Mouse (Mus musculus) G1E (cell line): Measurements from ENCODE around the gene Kbtbd6. TPM values are rescaled to one million over a fixed set of nuclear protein-coding genes. Genes with fewer than 3 reads are reported as not detected.

Source experiments
- ATAC-seq: 2 replicates; pipeline ENCODE4 v1.8.0; 2016; ENCODE audit warnings: mild to moderate bottlenecking; ENCODE audit not compliant: insufficient number of reproducible peaks, poor library complexity, low FRiP score, severe bottlenecking; ENCODE audit errors: extremely low read depth
- DNase-seq: peaks from one replicate; pipeline ENCODE4 v3.0.0; 2012; ENCODE audit warnings: low spot score
- H3K27me3 ChIP-seq: 2 replicates; pipeline ENCODE4 v1.6.1; 2012; ENCODE audit warnings: mild to moderate bottlenecking, low read length, inconsistent platforms; ENCODE audit not compliant: insufficient read depth
- H3K36me3 ChIP-seq: replicated peaks from 2 replicates; pipeline ENCODE3; 2012; ENCODE audit warnings: mild to moderate bottlenecking, inconsistent platforms
- H3K4me1 ChIP-seq: 2 replicates; pipeline ENCODE4 v1.6.1; 2012; ENCODE audit warnings: low read depth, low read length, inconsistent platforms, mixed read lengths; ENCODE audit not compliant: insufficient read depth
- H3K4me3 ChIP-seq: 2 replicates; pipeline ENCODE4 v1.5.1; 2012; ENCODE audit warnings: low read depth, mild to moderate bottlenecking, inconsistent platforms, low read length, moderate library complexity, mixed read lengths
- H3K9me3 ChIP-seq: replicated peaks from 2 replicates; pipeline ENCODE4 v1.6.1; 2012; ENCODE audit warnings: inconsistent platforms
- CTCF ChIP-seq: IDR thresholded peaks from 2 replicates; pipeline ENCODE4 v1.5.1; 2012; ENCODE audit warnings: low read depth, low read length, inconsistent platforms, mixed read lengths
- GATA1 ChIP-seq: IDR thresholded peaks from 2 replicates; pipeline ENCODE4 v1.6.1; 2012; ENCODE audit warnings: borderline replicate concordance, low read length, inconsistent platforms, mixed read lengths
- GATA2 ChIP-seq: IDR thresholded peaks from 2 replicates; pipeline ENCODE4 v1.6.1; 2012; ENCODE audit warnings: low read depth, low read length, inconsistent platforms, borderline replicate concordance
- POLR2AphosphoS5 ChIP-seq: IDR thresholded peaks from 2 replicates; pipeline ENCODE4 v1.6.1; 2012; ENCODE audit warnings: low read depth, low read length, inconsistent platforms; ENCODE audit not compliant: insufficient replicate concordance
- TAL1 ChIP-seq: conservative IDR thresholded peaks from 2 replicates; pipeline ENCODE4 v1.6.1; 2012; ENCODE audit warnings: low read depth, low read length, inconsistent platforms, mixed read lengths
- polyA plus RNA-seq: library from polyadenylated mRNA; stranded (reverse); fragments of >175 nt; gene quantifications from 2 replicates; pipeline ENCODE4 v1.2.3, GENCODE M21; 2012
- total RNA-seq, 2 experiments: library from RNA; stranded (forward) in 1 of 2; stranded (reverse) in 1 of 2; fragments of 200-1000 nt in 1 of 2; fragments of >200 nt in 1 of 2; fragmentation: Nextera tagmentation in 1 of 2; gene quantifications; 2 replicates each; pipeline ENCODE4 v1.2.3; 2014 to 2017

Gene Kbtbd6
- total and polyA plus RNA-seq, 3 experiments: 0.68 to 6.0 (median 1.1) TPM

DNA sequence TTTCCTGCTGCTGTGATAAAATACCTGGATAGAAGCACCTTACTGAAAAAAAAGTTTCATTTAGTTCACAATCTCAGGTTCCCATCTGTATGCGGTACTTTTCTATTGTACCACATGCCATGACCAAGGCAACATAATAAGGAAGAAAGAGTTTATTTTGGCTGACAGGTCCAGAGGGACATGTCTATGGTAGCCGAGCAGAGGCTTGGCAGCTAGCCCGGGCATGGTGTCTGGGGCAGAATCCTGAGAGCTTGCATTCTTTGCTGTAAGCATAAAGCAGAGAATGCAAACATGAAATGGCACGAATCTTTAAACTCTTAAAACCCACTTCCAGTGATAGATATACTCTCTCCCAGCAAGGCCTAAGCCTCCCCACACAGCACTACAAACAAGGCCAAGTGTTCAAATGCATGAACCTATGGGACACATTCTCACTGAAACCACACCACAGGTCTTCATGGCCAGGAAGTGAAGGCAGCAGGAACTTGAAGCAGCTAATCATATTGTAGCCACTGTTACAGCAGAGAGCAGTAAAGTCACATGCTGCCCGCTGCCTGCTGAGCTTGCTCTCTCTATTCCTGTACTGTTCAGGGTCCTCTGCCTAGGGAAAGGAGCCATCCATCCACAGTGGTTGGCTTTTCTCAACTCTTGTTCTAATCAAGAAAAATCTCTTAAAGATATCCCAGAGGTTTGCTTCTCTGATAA lies 51.9 kb downstream of the Kbtbd6 start:
- TF ChIP-seq GATA1 (no peak), CTCF (no peak), GATA2 (no peak), TAL1 (no peak), POLR2AphosphoS5 (no peak)
- H3K36me3 ChIP-seq: peaks cover 2% of the 10 kb centered on the region
- H3K9me3 ChIP-seq: no peaks in the 10 kb centered on the region
- no peak overlapping the region for H3K4me3 ChIP-seq
- H3K27me3 ChIP-seq: no peaks in the 10 kb centered on the region
- DNase-seq (no peak), ATAC-seq (no peak)
- peaks cover 37% of the 10 kb centered on the region for H3K4me1 ChIP-seq

Other genes starting within 250 kb of the Kbtbd6 start
- not detected in 2 replicates for gene Zfp957, start 204.5 kb upstream of the Kbtbd6 start, total RNA-seq (2014; fragmentation: Nextera tagmentation)
- gene Zfp957, start 204.5 kb upstream of the Kbtbd6 start, total RNA-seq (2017): not detected in 2 replicates
- gene Zfp957, start 204.5 kb upstream of the Kbtbd6 start, polyA plus RNA-seq: not detected in 2 replicates
- not detected in 2 replicates for gene Rgcc, start 150.2 kb upstream of the Kbtbd6 start, total RNA-seq (2014; fragmentation: Nextera tagmentation)
- gene Rgcc, start 150.2 kb upstream of the Kbtbd6 start, total RNA-seq (2017): not detected in 2 replicates
- 0.07 TPM in 1 of 2 replicates, not detected in the other for gene Rgcc, start 150.2 kb upstream of the Kbtbd6 start, polyA plus RNA-seq
- gene Naa16, start 61.1 kb upstream of the Kbtbd6 start, total RNA-seq (2014; fragmentation: Nextera tagmentation): 62.5 and 72.7 TPM in 2 replicates
- 26.2 and 29.6 TPM in 2 replicates for gene Naa16, start 61.1 kb upstream of the Kbtbd6 start, total RNA-seq (2017)
- 23.8 and 34.4 TPM in 2 replicates for gene Naa16, start 61.1 kb upstream of the Kbtbd6 start, polyA plus RNA-seq
- gene Mtrf1, start 54.1 kb upstream of the Kbtbd6 start, total RNA-seq (2014; fragmentation: Nextera tagmentation): 18.4 and 19.8 TPM in 2 replicates
- gene Mtrf1, start 54.1 kb upstream of the Kbtbd6 start, total RNA-seq (2017): 22.1 and 24.9 TPM in 2 replicates
- 0.41 and 0.50 TPM in 2 replicates for gene Mtrf1, start 54.1 kb upstream of the Kbtbd6 start, polyA plus RNA-seq
- gene Kbtbd7, start 25.3 kb upstream of the Kbtbd6 start, total RNA-seq (2014; fragmentation: Nextera tagmentation): 24.7 and 24.9 TPM in 2 replicates
- 14.5 and 17.6 TPM in 2 replicates for gene Kbtbd7, start 25.3 kb upstream of the Kbtbd6 start, total RNA-seq (2017)
- gene Kbtbd7, start 25.3 kb upstream of the Kbtbd6 start, polyA plus RNA-seq: 3.7 and 4.3 TPM in 2 replicates
- 77.0 and 79.0 TPM in 2 replicates for gene Elf1, start 29.4 kb downstream of the Kbtbd6 start, total RNA-seq (2014; fragmentation: Nextera tagmentation)
- gene Elf1, start 29.4 kb downstream of the Kbtbd6 start, total RNA-seq (2017): 127 and 141 TPM in 2 replicates
- 4.7 and 6.3 TPM in 2 replicates for gene Elf1, start 29.4 kb downstream of the Kbtbd6 start, polyA plus RNA-seq
- gene Wbp4, start 29.7 kb downstream of the Kbtbd6 start, total RNA-seq (2014; fragmentation: Nextera tagmentation): 82.6 and 83.6 TPM in 2 replicates
- gene Wbp4, start 29.7 kb downstream of the Kbtbd6 start, total RNA-seq (2017): 101 and 110 TPM in 2 replicates
- gene Wbp4, start 29.7 kb downstream of the Kbtbd6 start, polyA plus RNA-seq: 8.8 and 9.5 TPM in 2 replicates
- 91.6 and 98.9 TPM in 2 replicates for gene Sugt1, start 135.9 kb downstream of the Kbtbd6 start, total RNA-seq (2014; fragmentation: Nextera tagmentation)
- gene Sugt1, start 135.9 kb downstream of the Kbtbd6 start, total RNA-seq (2017): 216 and 228 TPM in 2 replicates
- gene Sugt1, start 135.9 kb downstream of the Kbtbd6 start, polyA plus RNA-seq: 3.6 and 6.1 TPM in 2 replicates
- gene Cnmd, start 210.3 kb downstream of the Kbtbd6 start, total RNA-seq (2014; fragmentation: Nextera tagmentation): not detected in 2 replicates
- gene Cnmd, start 210.3 kb downstream of the Kbtbd6 start, total RNA-seq (2017): 0.22 and 0.29 TPM in 2 replicates
- not detected in 2 replicates for gene Cnmd, start 210.3 kb downstream of the Kbtbd6 start, polyA plus RNA-seq